Mouse (Mus musculus): ENCODE data around the gene Rab3b.
"Not testable (repeated sequence)": the region's sequence is repeated elsewhere in the genome, so short reads cannot be mapped to it uniquely, and the experiment has no call there.

Rab3b gene

GRCm38 (mm10) chr4:108900421-108900820 lies 21.6 kb downstream of the Rab3b start:
- no peak for DNase-seq

GRCm38 (mm10) chr4:108902886-108903285 lies 24.0 kb downstream of the Rab3b start:
- no peak for DNase-seq

GRCm38 (mm10) chr4:108903346-108903745 lies 24.5 kb downstream of the Rab3b start:
- no peak for DNase-seq

GRCm38 (mm10) chr4:108904076-108904475 lies 25.2 kb downstream of the Rab3b start:
- DNase-seq, result no peak

GRCm38 (mm10) chr4:108904790-108905189 lies 25.9 kb downstream of the Rab3b start:
- DNase-seq, result no peak

GRCm38 (mm10) chr4:108905859-108906258 lies 27.0 kb downstream of the Rab3b start:
- DNase-seq, result no peak

GRCm38 (mm10) chr4:108907475-108907874 lies 28.6 kb downstream of the Rab3b start:
- no peak for DNase-seq

GRCm38 (mm10) chr4:108909872-108910425 lies 31.1 kb downstream of the Rab3b start:
- DNase-seq, result no peak

- no peak for DNase-seq
Observed at GRCm38 (mm10) chr4:108911866-108912265, 33.0 kb downstream of the Rab3b start.

- DNase-seq, result no peak
Observed at GRCm38 (mm10) chr4:108913180-108913579, 34.3 kb downstream of the Rab3b start.

- DNase-seq, result no peak
Observed at GRCm38 (mm10) chr4:108914391-108914790, 35.5 kb downstream of the Rab3b start.

- DNase-seq, result no peak
Observed at GRCm38 (mm10) chr4:108915101-108915500, 36.2 kb downstream of the Rab3b start.

GRCm38 (mm10) chr4:108917654-108918053 lies 38.8 kb downstream of the Rab3b start:
- DNase-seq, result no peak

GRCm38 (mm10) chr4:108927945-108928344 lies 49.1 kb downstream of the Rab3b start:
- not testable (repeated sequence) for DNase-seq

- DNase-seq, result no peak
Observed at GRCm38 (mm10) chr4:108933163-108933562, 54.3 kb downstream of the Rab3b start.

- DNase-seq, result no peak
Observed at GRCm38 (mm10) chr4:108934856-108935255, 56.0 kb downstream of the Rab3b start.

- no peak for DNase-seq
Observed at GRCm38 (mm10) chr4:108937848-108938771, 59.2 kb downstream of the Rab3b start.

- DNase-seq, result no peak
Observed at GRCm38 (mm10) chr4:108940681-108941473, 62.0 kb downstream of the Rab3b start.

GRCm38 (mm10) chr4:108942171-108942570 lies 63.3 kb downstream of the Rab3b start:
- DNase-seq, result no peak

- no peak for DNase-seq
Observed at GRCm38 (mm10) chr4:108942986-108943720, 64.3 kb downstream of the Rab3b start.

GRCm38 (mm10) chr4:108949168-108949567 lies 70.3 kb downstream of the Rab3b start:
- DNase-seq, result no peak

GRCm38 (mm10) chr4:108950201-108950600 lies 71.3 kb downstream of the Rab3b start:
- no peak for DNase-seq

GRCm38 (mm10) chr4:108951663-108952062 lies 72.8 kb downstream of the Rab3b start:
- no peak for DNase-seq

Measured in thymus, postnatal 36 days (tissue).